Mouse (Mus musculus) retina, postnatal 1 day (tissue): ENCODE data around the gene Scpep1.
"Not testable (repeated sequence)": the region's sequence is repeated elsewhere in the genome, so short reads cannot be mapped to it uniquely, and the experiment has no call there.

ENCODE experiments used
- DNase-seq: peaks from one replicate; pipeline ENCODE4 v3.0.0-alpha.2; 2012

Gene Scpep1

DNA sequence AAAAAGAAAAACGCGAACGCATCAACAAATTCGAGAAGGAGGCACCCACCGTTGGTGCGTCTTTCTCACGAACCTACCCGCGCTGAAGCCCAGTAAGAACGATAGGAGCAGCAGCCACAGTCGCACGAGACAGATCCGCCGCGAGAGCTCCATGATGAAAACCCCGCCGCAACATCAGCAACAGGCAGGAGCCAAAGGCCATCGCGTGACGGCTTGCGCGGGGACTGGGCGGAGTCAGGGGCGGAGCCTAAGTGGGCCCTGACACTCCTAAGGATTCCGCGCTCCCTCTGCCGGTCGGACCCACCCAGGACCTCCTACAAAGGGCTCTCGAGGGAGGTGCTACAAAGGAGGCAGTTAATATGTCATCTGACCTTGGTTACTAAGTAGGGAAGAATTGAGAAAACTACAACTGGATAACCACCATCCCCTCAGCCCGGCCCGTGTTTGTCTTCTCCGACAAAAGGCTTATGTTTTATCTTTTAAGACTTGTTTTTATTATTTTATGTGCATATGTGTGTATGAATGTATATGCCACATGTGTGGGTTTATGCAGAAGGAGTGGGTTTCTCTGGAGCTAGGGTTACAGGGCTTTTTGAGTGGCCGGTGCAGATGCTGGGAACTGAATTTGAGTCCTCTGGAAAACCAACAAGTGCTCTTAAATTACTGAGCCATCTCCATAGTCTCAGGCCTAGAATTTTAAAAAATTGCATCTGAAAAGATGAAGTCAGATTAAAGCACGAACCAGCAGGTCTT is at the start of gene Scpep1:
Gene Scpep1 (minus strand): TSS at position 249 of the 753 bp plus-strand sequence.
- peak; percentile 97 for DNase-seq

DNA sequence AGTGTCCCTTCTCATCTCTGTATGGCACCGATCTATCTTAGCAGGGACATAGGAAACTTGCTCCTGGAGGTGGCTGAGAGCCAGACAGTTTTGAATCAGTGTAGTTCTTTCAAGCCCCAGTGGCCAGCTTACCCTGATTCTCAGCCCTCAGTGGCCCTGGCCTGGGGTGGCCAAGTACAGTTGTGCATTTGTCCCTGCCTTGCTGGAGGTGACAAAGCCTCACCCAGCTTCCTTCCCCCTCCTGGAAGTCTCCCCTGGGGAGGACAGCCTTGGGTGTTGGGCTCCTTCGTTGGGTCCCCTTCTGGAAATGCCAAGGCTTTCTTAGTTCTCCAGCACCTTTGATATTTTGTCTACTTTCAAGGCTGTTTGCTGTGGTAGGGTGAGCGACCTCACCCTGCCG is 48.5 kb upstream of the Scpep1 start:
- no peak for DNase-seq

- peak; percentile 16 for DNase-seq
Measured at GRCm38 (mm10) chr11:89003078-89003477, 47.8 kb upstream of the Scpep1 start.

DNA sequence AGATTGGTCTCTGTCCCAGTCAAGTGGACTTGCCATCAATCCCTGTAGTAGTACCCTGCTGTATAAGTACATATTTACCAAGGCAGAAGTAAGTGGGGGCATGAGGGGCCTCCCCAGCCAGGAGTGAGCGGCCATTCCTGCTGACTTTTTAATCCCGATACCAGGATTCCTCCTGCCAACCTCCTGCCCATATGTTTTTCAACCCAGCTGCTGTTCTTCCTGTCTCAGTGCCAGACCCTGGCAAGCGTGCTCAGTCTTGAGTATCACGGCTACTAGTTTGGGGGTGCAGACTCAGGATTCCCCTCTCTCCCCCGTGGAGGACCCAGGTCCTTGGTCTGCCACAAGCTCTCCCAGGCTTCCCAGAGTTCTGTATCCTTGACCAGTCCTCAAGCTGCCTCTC is 47.4 kb upstream of the Scpep1 start:
- no peak for DNase-seq

GRCm38 (mm10) chr11:89002068-89002467 is 46.8 kb upstream of the Scpep1 start:
- no peak for DNase-seq

- DNase-seq = no peak
Measured at GRCm38 (mm10) chr11:89001569-89001968, 46.3 kb upstream of the Scpep1 start.

- no peak for DNase-seq
Measured at GRCm38 (mm10) chr11:89000527-89000819, 45.2 kb upstream of the Scpep1 start.

GRCm38 (mm10) chr11:88999723-89000526 is 44.7 kb upstream of the Scpep1 start:
- no peak for DNase-seq

DNA sequence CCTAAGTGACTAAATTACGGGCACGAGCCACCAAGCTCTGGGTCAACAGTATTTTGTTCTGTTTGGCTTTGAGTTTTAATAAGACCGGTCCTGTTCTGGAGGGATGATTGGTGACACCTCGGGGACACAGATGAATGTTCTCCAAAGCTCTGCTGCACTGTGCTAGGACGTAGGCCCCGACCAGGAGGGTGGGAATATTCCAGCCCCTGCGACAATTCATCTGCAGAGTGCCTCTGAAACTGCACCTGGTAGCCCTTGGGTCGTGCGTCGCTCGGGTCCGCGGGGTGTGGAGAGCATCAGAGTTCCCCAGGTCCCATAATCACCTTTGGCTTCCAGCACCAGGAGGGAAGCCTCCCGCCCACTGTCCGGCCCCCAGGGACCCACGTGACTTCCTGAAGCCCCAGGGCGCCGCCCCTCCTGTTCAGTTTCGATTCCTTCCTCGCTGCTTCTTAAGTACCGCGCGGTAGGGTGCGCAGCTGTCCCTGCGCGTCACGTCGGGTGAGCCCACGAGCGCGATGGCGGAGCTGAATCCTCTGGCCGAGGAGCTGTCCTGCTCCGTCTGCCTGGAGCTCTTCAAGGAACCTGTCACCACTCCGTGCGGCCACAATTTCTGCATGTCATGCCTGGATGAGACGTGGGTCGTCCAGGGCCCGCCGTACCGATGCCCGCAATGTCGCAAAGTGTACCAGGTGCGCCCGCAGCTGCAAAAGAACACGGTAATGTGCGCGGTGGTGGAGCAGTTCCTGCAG is 43.9 kb upstream of the Scpep1 start, which contains the start of gene Trim25:
Gene Trim25 (plus strand): TSS at position 403 of the 749 bp plus-strand sequence.
- DNase-seq = peak; percentile 91

GRCm38 (mm10) chr11:88998406-88998805 is 43.1 kb upstream of the Scpep1 start:
- no peak for DNase-seq

GRCm38 (mm10) chr11:88997343-88997742 is 42.1 kb upstream of the Scpep1 start:
- DNase-seq = not testable (repeated sequence)

DNA sequence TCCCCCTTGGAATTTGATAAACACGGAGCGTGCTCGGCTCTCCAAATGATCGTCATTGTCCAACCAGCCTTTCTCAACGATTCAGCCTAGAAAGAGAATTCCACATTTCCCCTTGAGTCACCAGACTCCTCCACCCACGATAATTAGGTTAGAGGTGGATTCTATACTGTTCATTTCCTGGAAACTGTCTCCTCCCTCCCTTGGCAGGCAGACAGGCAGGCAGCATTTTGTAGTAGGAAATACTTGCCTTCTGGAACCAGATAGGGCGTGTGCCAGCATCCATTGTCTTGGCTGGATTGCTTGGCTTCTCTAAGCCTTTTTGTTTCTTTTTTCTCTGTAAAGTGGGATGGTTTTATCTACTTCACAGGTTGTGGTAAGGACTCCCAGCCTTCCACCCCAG is 41.2 kb upstream of the Scpep1 start:
- no peak for DNase-seq

DNA sequence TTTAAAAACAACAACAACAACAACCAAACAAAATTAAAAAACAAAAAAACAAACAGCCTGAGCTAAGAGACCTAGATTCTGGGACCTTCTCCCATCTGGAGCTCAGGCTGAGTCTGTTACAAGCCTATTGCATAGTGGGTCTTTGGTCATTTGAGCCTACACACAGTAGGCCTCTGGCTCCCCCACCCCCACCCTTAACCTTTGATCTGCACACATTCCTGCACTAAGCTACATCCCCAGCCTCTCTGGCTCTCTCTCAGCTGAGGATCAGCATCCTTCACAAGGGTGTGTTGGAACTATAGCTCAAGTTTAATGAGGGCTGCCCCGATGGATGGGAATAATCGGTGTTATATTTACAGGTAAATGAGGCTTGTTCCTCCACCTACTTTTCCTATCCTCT is 40.4 kb upstream of the Scpep1 start:
- no peak for DNase-seq

DNA sequence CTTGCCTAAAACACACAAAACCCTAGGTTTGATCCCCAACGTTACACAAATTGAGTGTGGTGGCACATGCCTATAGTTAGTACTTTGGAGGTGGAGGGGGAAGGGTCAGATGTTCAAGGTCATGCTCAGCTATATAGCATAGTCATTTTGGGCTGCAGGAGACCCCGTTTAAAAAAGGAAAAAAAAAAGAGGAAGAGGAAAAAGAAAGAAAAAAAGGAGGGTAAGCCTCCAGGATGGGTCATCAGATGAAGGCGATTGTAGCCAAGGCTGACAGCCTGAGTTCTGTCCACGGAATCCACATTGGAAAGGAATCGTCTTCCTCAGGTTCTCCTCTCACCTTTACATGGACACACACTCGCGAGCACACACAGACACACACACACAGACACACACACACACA is 39.2 kb upstream of the Scpep1 start:
- no peak for DNase-seq

- DNase-seq = peak; percentile 85
Measured at GRCm38 (mm10) chr11:88993625-88994024, 38.4 kb upstream of the Scpep1 start.

DNA sequence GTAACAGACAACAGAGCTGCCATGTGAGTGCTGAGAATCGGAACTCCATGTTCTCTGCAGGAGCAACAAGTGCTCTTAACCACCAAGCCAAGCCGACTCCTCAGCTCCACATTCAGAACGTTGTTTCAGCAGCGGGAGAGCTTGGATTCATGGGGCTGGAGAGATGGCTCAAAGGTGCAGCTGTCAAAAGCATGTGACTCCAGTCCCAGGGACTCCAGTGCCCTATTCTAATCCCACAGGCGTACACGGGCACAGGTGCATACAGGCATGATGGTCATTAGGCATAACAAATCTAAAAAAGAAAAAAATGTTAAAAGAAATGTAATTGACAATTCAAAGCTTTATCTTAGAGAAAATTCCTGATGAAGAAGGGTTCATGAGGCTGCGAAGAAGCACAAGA is 37.9 kb upstream of the Scpep1 start:
- DNase-seq = no peak

DNA sequence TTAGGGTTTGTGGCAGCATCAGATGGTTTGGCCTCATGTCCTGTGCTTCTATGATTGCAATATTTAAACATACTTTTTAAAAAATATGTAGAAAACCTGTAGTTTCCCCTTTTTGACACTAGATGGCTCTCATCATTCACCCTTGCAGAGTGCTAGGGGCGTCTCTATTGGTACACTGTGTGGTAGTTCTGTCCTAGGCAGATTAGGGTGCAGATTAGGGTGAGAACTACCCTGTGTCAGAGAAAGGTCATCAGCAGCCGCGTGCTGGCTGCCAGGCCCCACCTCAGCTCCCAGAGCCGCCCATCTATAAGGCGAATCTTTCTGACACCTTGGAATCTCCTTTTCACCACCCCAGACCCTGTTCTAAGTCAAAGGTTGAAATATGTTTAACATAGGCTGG is 34.3 kb upstream of the Scpep1 start:
- peak; percentile 70 for DNase-seq

GRCm38 (mm10) chr11:88988956-88989355 is 33.7 kb upstream of the Scpep1 start:
- DNase-seq = no peak

- no peak for DNase-seq
Measured at GRCm38 (mm10) chr11:88986616-88987015, 31.4 kb upstream of the Scpep1 start.

GRCm38 (mm10) chr11:88981337-88981736 is 26.1 kb upstream of the Scpep1 start:
- DNase-seq = no peak

DNA sequence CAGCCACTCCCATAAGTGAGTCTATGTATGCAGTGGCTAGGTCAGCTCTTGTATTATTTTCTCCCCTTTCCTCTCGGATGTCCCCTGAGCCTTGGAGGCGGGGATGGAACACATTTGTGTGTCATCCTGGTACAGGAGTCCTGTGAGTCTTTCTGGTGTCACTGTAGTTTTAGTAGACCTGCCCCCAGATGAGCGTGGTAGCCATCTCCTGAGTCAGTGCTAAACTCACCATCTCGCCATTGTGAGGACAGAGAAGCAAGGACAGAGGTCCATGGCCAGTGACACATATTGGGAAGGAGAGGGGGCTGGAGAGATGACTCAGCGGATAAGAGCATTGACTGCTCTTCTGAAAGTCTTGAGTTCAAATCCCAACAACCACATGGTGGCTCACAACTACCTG is 21.9 kb upstream of the Scpep1 start:
- no peak for DNase-seq

- no peak for DNase-seq
Measured at GRCm38 (mm10) chr11:88976320-88976719, 21.1 kb upstream of the Scpep1 start.
